Mouse (Mus musculus) liver, embryonic 14 days (tissue): ENCODE data around the gene Gdpgp1. TPM values are rescaled to one million over a fixed set of nuclear protein-coding genes. Genes with fewer than 3 reads are reported as not detected.

Experiments
- polyA plus RNA-seq: library from polyadenylated mRNA; depleted of rRNA; stranded (reverse); fragments of >200 nt; gene quantifications from 2 replicates; pipeline ENCODE4 v1.2.3, GENCODE M21; 2012; rRNA removed

Gdpgp1 gene
- 1.0 and 1.4 TPM in 2 replicates for polyA plus RNA-seq

GRCm38 (mm10) chr7:80232489-80233029 lies at the start of gene Gdpgp1, which contains the start of gene Cib1:
Gene Gdpgp1 (plus strand): TSS chr7:80232865.
Gene Cib1 (minus strand): TSS chr7:80232813.

DNA sequence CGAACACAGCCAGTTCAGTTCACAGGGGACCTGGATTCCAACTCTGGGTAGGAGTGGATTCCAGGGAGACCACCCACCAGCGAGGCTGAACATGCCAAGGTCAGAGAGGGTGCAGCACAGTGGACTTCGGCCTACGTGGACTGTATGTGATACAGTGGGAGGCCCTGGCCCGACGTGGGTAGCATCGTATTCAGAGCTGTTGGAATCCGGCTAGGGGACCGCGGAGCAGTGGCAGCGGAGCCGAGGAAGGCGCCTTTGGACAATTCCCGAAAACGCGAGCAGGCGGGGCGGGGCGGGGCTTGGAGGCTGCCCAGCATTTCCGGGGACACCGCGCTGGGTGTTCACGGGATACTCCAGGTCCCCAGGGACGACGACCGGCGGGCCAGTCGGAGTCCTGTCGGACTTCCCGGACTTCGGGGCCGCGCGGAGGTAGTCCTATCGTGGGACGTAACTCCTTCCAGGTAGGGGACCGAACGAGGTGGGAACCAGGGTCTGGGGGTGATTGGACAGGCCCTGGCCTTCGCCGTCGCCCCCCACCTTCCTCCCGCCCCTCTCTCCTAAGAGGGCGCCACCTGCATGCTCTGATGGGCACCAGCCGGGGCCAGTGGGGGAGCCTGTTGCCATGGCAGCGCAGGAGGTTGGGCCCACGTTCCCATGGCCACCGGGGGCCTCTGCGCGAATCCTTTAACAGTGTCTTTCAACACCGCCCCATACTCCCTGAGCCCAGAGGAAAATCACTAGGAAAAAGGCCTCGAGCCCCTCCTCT lies 46.0 kb upstream of the Gdpgp1 start, which contains the start of gene Sema4b:
Gene Sema4b (plus strand): TSS at position 311 of the 766 bp plus-strand sequence.

GRCm38 (mm10) chr7:80246148-80246721 lies 13.6 kb downstream of the Gdpgp1 start, which contains the start of gene Ttll13:
Gene Ttll13 (plus strand): TSS chr7:80246376.

GRCm38 (mm10) chr7:80260625-80261371 lies 28.1 kb downstream of the Gdpgp1 start, which contains the start of gene Ngrn:
Gene Ngrn (plus strand): TSS chr7:80261215.

GRCm38 (mm10) chr7:80268897-80269750 lies 36.5 kb downstream of the Gdpgp1 start, which contains the start of gene Vps33b:
Gene Vps33b (plus strand): TSS chr7:80269649.

Other genes with a start within 250 kb of the Gdpgp1 start
- 4.7 and 6.0 TPM in 2 replicates for gene Zfp710, start 208.1 kb upstream of the Gdpgp1 start, polyA plus RNA-seq
- gene Idh2, start 117.5 kb upstream of the Gdpgp1 start, polyA plus RNA-seq: 84.3 and 92.1 TPM in 2 replicates
- gene Sema4b, start 46.0 kb upstream of the Gdpgp1 start, polyA plus RNA-seq: 5.0 and 6.6 TPM in 2 replicates
- gene Cib1, start 52 bp upstream of the Gdpgp1 start, polyA plus RNA-seq: 38.5 and 47.4 TPM in 2 replicates
- 0.10 and 0.21 TPM in 2 replicates for gene Ttll13, start 13.5 kb downstream of the Gdpgp1 start, polyA plus RNA-seq
- gene Ngrn, start 28.4 kb downstream of the Gdpgp1 start, polyA plus RNA-seq: 20.7 and 23.5 TPM in 2 replicates
- gene Vps33b, start 36.8 kb downstream of the Gdpgp1 start, polyA plus RNA-seq: 6.2 and 6.8 TPM in 2 replicates
- 75.5 and 83.4 TPM in 2 replicates for gene Prc1, start 61.6 kb downstream of the Gdpgp1 start, polyA plus RNA-seq
- gene Rccd1, start 91.6 kb downstream of the Gdpgp1 start, polyA plus RNA-seq: 6.0 and 6.9 TPM in 2 replicates
- gene Unc45a, start 108.1 kb downstream of the Gdpgp1 start, polyA plus RNA-seq: 6.9 and 7.2 TPM in 2 replicates
- gene Hddc3, start 110.2 kb downstream of the Gdpgp1 start, polyA plus RNA-seq: 4.5 and 4.8 TPM in 2 replicates
- gene Man2a2, start 138.5 kb downstream of the Gdpgp1 start, polyA plus RNA-seq: 4.1 and 4.7 TPM in 2 replicates
- 9.3 and 12.6 TPM in 2 replicates for gene Fes, start 155.1 kb downstream of the Gdpgp1 start, polyA plus RNA-seq
- gene Furin, start 172.6 kb downstream of the Gdpgp1 start, polyA plus RNA-seq: 5.0 and 5.9 TPM in 2 replicates